Mouse (Mus musculus): ENCODE data around the gene Bex6. TPM values are rescaled to one million over a fixed set of nuclear protein-coding genes. Genes with fewer than 3 reads are reported as not detected.
"Not testable (repeated sequence)": the region's sequence is repeated elsewhere in the genome, so short reads cannot be mapped to it uniquely, and the experiment has no call there.

Gene Bex6
- polyA plus RNA-seq, 1 experiment from 2014 or later, result not detected

DNA sequence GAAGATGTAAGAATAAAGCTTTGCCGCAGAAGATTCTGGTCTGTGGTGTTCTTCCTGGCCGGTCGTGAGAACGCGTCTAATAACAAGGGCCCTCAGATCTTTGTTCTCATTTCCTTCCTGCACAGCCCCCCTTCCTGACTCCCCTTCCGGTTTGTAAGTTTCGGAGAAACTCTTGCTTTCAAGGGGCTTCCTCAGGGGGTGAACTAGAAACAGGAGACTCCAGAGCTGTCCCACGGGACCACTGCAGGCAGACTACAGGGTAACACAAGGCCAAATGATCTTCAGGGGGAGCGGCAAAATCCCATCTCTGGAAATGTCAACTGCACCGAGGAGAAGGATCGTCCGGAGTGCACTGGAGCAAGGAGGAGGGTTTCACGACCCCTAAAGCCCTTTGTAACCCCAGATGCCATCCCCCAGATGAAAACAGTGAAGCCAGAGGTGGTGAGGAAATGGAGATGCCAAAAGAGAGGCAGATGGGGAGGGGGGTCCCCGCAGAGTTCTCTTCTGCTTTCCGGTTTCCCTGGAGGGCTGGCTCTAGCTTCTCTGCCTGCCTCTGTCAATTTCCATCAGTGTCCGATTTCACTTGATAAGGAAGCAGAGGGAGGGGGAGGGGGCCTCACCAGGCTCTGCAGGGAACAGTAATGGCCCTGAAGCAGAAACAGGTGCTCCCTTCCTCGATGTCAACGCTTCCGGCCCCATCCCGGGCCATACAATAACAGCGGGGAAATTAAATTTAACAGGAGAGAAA is 20.8 kb downstream of the Bex6 start:
- H3K9ac ChIP-seq (replicated peaks; ENCODE audit: low read length), result peak overlapping the region; percentile 62

DNA sequence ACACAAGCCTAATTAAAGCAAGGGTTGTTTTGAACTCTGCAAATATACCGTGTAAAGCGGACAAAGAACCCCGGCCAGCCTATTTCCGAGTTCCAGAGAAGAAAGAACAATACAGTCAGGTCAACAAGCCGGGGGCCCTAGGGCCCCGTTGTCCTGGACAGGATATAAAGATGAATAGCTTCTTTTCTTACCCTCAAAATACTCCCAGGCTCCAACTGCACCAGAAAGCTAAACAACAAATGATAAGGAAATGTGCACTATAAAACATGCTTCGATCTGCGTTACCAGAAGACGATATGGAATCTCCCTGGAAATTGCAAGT is 21.3 kb downstream of the Bex6 start:
- H3K4me2 ChIP-seq (replicated peaks; ENCODE audit: low read depth, low read length), result peak overlapping the region; percentile 57
- peak overlapping the region; percentile 41 for H3K4me3 ChIP-seq (ENCODE audit: low read length)
- ATAC-seq (ENCODE audit: low FRiP score, low TSS enrichment), result 0 out of 2 replicates have a peak, but pooled peaks have one; percentile 27

More for the DNA sequence above, 20.8 kb downstream of the Bex6 start:
- H3K27ac ChIP-seq (ENCODE audit: low read length), result peak overlapping the region; percentile 92
- peak overlapping the region; percentile 57 for H3K4me2 ChIP-seq (replicated peaks; ENCODE audit: low read depth, low read length)
- 0 out of 2 replicates have a peak, but pooled peaks cover 7% of the 10 kb centered on the region for H3K4me1 ChIP-seq (ENCODE audit: insufficient read depth, low read length)
- no peaks in the 10 kb centered on the region; the same call in 1 of the 2 replicates for H3K9me3 ChIP-seq (ENCODE audit: low read length)
- peak overlapping the region; percentile 41 for H3K4me3 ChIP-seq (ENCODE audit: low read length)
- no peaks in the 10 kb centered on the region for H3K27me3 ChIP-seq (ENCODE audit: insufficient read depth, low read length)
- no peaks in the 10 kb centered on the region for H3K36me3 ChIP-seq (ENCODE audit: insufficient read depth, low read length)
- peak; percentile 84 for ATAC-seq (ENCODE audit: low FRiP score, low TSS enrichment)
- WGBS, result 26% methylated on average over 21 of the region's 21 CpGs

DNA sequence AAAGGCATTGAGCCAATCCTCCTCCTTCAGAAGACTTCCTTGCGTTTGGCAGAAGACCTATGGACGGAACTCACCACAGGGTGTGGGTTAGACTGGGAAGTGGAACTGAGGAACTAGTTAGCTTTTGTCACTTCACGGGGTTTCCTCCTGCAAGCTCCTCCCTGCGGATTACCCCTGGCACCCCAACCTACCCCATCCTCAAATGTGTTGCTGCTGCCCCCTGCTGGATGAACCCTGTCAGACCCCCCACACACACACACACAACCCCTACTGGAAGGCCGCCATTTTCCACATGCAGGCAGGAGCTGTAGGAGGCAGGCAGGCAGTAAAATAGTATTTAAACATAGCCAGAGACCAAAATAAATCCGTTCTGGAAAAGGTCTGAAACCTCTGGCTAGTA is 23.1 kb downstream of the Bex6 start:
- H3K27ac ChIP-seq (ENCODE audit: low read length), result no peak overlapping the region
- no peaks in the 10 kb centered on the region; the same call in 1 of the 2 replicates for H3K9me3 ChIP-seq (ENCODE audit: low read length)
- no peaks in the 10 kb centered on the region for H3K27me3 ChIP-seq (ENCODE audit: insufficient read depth, low read length)
- no peak overlapping the region for H3K4me2 ChIP-seq (replicated peaks; ENCODE audit: low read depth, low read length)
- ATAC-seq (ENCODE audit: low FRiP score, low TSS enrichment), result no peak
- no peak overlapping the region for H3K4me3 ChIP-seq (ENCODE audit: low read length)
- H3K36me3 ChIP-seq (ENCODE audit: insufficient read depth, low read length), result no peaks in the 10 kb centered on the region
- 0 out of 2 replicates have a peak, but pooled peaks cover 7% of the 10 kb centered on the region for H3K4me1 ChIP-seq (ENCODE audit: insufficient read depth, low read length)
- WGBS, result 85% methylated on average over 6 of the region's 6 CpGs
- no peak overlapping the region for H3K9ac ChIP-seq (replicated peaks; ENCODE audit: low read length)

More for the DNA sequence above, 21.3 kb downstream of the Bex6 start:
- 0 out of 2 replicates have a peak, but pooled peaks cover 7% of the 10 kb centered on the region for H3K4me1 ChIP-seq (ENCODE audit: insufficient read depth, low read length)
- WGBS, result 33% methylated on average over 9 of the region's 9 CpGs
- H3K9me3 ChIP-seq (ENCODE audit: low read length), result no peaks in the 10 kb centered on the region; the same call in 1 of the 2 replicates
- peak overlapping the region; percentile 92 for H3K27ac ChIP-seq (ENCODE audit: low read length)
- H3K27me3 ChIP-seq (ENCODE audit: insufficient read depth, low read length), result no peaks in the 10 kb centered on the region
- no peaks in the 10 kb centered on the region for H3K36me3 ChIP-seq (ENCODE audit: insufficient read depth, low read length)
- H3K9ac ChIP-seq (replicated peaks; ENCODE audit: low read length), result 0 out of 2 replicates have a peak overlapping the region, but pooled peaks have one; percentile 5

DNA sequence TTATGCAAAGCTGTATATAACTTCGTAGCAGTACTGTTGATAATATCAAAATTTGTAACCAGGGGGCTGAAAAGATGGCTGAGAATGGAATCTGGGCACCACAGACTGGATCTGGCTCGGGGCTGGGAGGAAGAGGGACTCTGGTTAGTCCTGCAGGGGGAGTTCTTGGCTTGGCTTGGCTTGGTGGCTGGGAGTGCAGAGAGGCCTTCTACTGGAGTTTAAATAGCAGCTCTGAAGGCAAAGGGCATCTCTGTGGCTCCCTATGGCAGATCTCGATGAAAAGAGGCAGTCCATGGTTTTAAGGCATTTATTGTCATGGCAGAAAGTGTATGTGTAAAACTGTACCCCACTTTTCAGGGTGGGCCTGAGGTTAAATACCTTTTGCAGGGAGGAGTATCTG is 25.3 kb downstream of the Bex6 start:
- 0 out of 2 replicates have a peak, but pooled peaks cover 7% of the 10 kb centered on the region for H3K4me1 ChIP-seq (ENCODE audit: insufficient read depth, low read length)
- no peak for ATAC-seq (ENCODE audit: low FRiP score, low TSS enrichment)
- H3K4me2 ChIP-seq (replicated peaks; ENCODE audit: low read depth, low read length), result no peak overlapping the region
- no peak overlapping the region for H3K27ac ChIP-seq (ENCODE audit: low read length)
- H3K9me3 ChIP-seq (ENCODE audit: low read length), result peaks cover 11% of the 10 kb centered on the region
- no peaks in the 10 kb centered on the region for H3K36me3 ChIP-seq (ENCODE audit: insufficient read depth, low read length)
- no peaks in the 10 kb centered on the region for H3K27me3 ChIP-seq (ENCODE audit: insufficient read depth, low read length)
- WGBS, result 54% methylated on average over 3 of the region's 3 CpGs
- H3K9ac ChIP-seq (replicated peaks; ENCODE audit: low read length), result no peak overlapping the region
- H3K4me3 ChIP-seq (ENCODE audit: low read length), result no peak overlapping the region

DNA sequence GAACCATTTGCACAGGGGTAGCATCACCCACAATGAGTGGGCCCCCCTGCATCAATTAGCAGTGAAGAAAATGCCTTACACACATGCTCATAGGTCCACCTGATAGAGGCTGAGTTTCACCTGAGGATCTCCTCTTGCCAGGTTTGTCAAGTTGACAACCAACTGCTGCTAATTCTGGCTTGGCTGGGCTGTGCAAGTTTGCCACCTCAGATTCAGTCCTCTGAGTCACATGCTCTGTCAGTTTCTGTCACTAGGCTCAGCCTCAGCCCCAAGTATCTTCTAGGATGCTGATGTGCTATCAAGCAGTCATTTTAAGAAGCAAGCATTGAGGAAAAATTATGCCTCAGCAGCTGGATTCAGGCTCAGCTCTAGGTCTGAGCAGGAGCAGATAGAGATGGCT is 34.5 kb downstream of the Bex6 start:
- no peak overlapping the region for H3K27ac ChIP-seq (ENCODE audit: low read length)
- no peak overlapping the region for H3K9ac ChIP-seq (replicated peaks; ENCODE audit: low read length)
- peaks cover 9% of the 10 kb centered on the region for H3K9me3 ChIP-seq (ENCODE audit: low read length)
- H3K36me3 ChIP-seq (ENCODE audit: insufficient read depth, low read length), result no peaks in the 10 kb centered on the region
- no peak overlapping the region for H3K4me3 ChIP-seq (ENCODE audit: low read length)
- H3K27me3 ChIP-seq (ENCODE audit: insufficient read depth, low read length), result no peaks in the 10 kb centered on the region
- no peaks in the 10 kb centered on the region for H3K4me1 ChIP-seq (ENCODE audit: insufficient read depth, low read length)
- no peak for ATAC-seq (ENCODE audit: low FRiP score, low TSS enrichment)
- no peak overlapping the region for H3K4me2 ChIP-seq (replicated peaks; ENCODE audit: low read depth, low read length)

DNA sequence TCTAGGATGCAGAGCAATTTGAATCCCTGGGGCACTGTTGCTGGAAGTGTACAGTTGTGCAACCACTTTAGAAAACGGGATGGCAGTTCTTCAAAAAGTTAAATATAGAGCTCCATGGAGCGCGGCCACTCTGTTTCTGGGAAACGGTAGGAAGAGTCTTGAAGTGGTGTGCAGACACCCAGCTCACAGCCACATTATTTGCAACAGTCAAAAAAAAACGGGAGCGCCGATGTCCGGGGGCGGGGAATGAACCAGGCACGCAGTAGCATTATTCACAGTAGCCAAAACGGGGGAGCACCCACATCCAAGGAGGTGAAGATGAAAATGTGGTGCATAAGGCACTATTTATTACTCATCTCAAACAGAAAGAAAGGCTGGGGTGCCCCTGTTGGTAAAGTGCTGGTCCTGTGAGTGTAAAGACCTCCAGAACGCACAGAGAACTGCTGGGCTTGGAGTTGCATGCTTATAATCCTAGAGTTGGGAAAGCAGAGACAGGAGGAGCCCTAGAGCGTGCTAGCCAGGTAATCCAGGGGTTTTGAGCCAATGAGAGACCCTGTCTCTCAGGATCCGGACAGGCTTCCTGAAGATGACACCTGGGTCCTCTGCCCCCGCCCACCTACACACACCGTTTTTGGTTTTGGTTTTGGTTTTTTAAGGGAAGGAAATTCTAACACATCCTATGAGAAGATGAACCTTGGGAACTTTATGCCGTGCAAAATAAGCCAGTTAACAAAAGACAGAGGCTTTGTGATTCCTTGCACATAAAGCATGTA is 35.4 kb downstream of the Bex6 start:
- Histone ChIP-seq H3K27ac (ENCODE audit: low read length) (no peak overlapping the region), H3K4me3 (ENCODE audit: low read length) (no peak overlapping the region), H3K27me3 (ENCODE audit: insufficient read depth, low read length) (no peaks in the 10 kb centered on the region), H3K4me2 (replicated peaks; ENCODE audit: low read depth, low read length) (no peak overlapping the region), H3K9ac (replicated peaks; ENCODE audit: low read length) (no peak overlapping the region), H3K4me1 (ENCODE audit: insufficient read depth, low read length) (no peaks in the 10 kb centered on the region), H3K9me3 (ENCODE audit: low read length) (peaks cover under 1% of the 10 kb centered on the region; the same call in 1 of the 2 replicates), H3K36me3 (ENCODE audit: insufficient read depth, low read length) (no peaks in the 10 kb centered on the region)
- ATAC-seq (ENCODE audit: low FRiP score, low TSS enrichment), result no peak
- WGBS, result 73% methylated on average over 17 of the region's 17 CpGs

DNA sequence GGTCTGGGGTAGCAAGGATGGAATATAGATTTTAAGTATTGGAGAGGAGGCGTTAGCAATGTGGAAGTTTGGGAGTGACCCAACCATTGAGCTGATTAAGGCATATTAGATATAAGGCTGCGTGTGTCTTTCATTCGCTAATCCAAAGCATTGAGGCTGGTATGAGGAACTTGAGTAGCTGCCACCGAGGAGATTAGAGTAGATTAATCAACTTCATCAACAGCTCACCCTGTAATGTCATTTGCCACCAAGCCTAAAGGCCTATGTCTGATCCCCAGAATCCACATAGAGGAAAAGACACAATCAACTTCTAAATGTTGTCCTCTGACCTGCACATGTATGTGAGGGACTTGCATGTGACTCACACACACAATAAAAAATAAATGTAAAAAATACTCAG is 42.2 kb downstream of the Bex6 start:
- ATAC-seq (ENCODE audit: low FRiP score, low TSS enrichment), result no peak
- no peaks in the 10 kb centered on the region for H3K27me3 ChIP-seq (ENCODE audit: insufficient read depth, low read length)
- H3K9me3 ChIP-seq (ENCODE audit: low read length), result no peaks in the 10 kb centered on the region
- no peak overlapping the region for H3K27ac ChIP-seq (ENCODE audit: low read length)
- no peak overlapping the region for H3K9ac ChIP-seq (replicated peaks; ENCODE audit: low read length)
- H3K36me3 ChIP-seq (ENCODE audit: insufficient read depth, low read length), result no peaks in the 10 kb centered on the region
- 86% methylated on average over 4 of the region's 4 CpGs for WGBS
- H3K4me1 ChIP-seq (ENCODE audit: insufficient read depth, low read length), result no peaks in the 10 kb centered on the region
- H3K4me2 ChIP-seq (replicated peaks; ENCODE audit: low read depth, low read length), result no peak overlapping the region
- no peak overlapping the region for H3K4me3 ChIP-seq (ENCODE audit: low read length)

DNA sequence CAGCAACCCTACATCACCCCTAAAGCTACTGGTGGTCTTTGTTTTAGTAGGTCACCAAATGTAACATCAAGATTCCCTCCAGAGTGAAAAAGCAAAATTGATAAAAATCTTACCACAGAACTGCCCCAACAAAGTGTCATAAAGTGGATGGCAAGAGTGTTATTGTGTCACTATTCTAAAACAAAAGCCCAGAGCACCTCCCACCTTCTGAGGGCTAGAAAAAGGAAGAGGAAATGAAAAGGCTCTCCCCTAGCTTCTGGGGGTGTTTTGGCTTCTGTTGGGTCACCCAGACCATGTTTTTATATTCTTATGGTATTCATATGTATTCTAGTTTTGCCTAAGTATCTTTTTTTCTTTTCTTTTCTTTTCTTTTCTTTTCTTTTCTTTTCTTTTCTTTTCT is 42.8 kb downstream of the Bex6 start:
- Histone ChIP-seq H3K9ac (replicated peaks; ENCODE audit: low read length) (no peak overlapping the region), H3K27me3 (ENCODE audit: insufficient read depth, low read length) (no peaks in the 10 kb centered on the region), H3K36me3 (ENCODE audit: insufficient read depth, low read length) (no peaks in the 10 kb centered on the region), H3K4me1 (ENCODE audit: insufficient read depth, low read length) (no peaks in the 10 kb centered on the region), H3K4me2 (replicated peaks; ENCODE audit: low read depth, low read length) (no peak overlapping the region), H3K9me3 (ENCODE audit: low read length) (no peaks in the 10 kb centered on the region), H3K4me3 (ENCODE audit: low read length) (no peak overlapping the region), H3K27ac (ENCODE audit: low read length) (no peak overlapping the region)
- ATAC-seq (ENCODE audit: low FRiP score, low TSS enrichment), result no peak

DNA sequence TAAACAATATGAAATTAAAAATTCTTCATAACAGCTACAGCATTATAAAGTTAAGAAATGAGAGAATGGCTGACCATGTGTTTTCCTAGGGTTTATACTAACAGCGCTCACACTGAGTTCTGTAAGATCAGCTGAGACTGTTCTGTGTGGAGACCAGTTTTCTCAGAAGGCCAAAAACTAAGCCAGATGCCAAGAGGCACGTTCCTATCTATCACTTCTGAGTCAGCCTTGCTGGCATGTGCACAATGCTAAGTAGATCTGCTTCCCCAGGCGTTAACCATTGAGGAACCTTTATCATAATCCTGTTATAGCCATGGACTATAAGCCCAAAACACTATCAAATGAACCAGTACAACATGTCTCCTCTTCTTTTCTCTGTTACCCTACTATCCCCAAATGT is 52.4 kb downstream of the Bex6 start:
- ATAC-seq (ENCODE audit: low FRiP score, low TSS enrichment); H3K4me2 ChIP-seq (replicated peaks; ENCODE audit: low read depth, low read length); H3K9ac ChIP-seq (replicated peaks; ENCODE audit: low read length); H3K9me3 ChIP-seq (ENCODE audit: low read length); H3K4me3 ChIP-seq (ENCODE audit: low read length); H3K4me1 ChIP-seq (ENCODE audit: insufficient read depth, low read length); H3K27ac ChIP-seq (ENCODE audit: low read length); H3K27me3 ChIP-seq (ENCODE audit: insufficient read depth, low read length): not testable (repeated sequence)
- peaks cover 16% of the 10 kb centered on the region; the same call in 1 of the 2 replicates for H3K36me3 ChIP-seq (ENCODE audit: insufficient read depth, low read length)
- WGBS, result 83% methylated on average over 3 of the region's 3 CpGs
